In genomic region chr17:31226368-31226767, GRCm38 (mm10) we compare ENCODE assay signal across 19 mouse cellular contexts. TPM values are rescaled to one million over a fixed set of nuclear protein-coding genes. Genes with fewer than 3 reads are reported as not detected.
A peak's percentile ranks its signal among the peaks of the same experiment; 100 is the strongest.
DNase-seq lines count a peak whose midpoint lies in the region; ATAC-seq lines count a peak whose summit lies in the region.
"Had no signal": no experiment of that assay in that cellular context is flagged by ENCODE, and none has a peak within 500 bp of the region (broad histone marks: within the 10 kb centered on the region; RNA-seq: fewer than 3 reads in every experiment).

No protein-coding gene starts in this region.

- intact Hi-C loops in left cerebral cortex, postnatal 14 days (cut with DNase I) = no loop called here
- intact Hi-C loops in left cerebral cortex, postnatal 10 days (cut with DNase I) = no loop called here

- ATAC-seq in frontal cortex, adult (ENCODE audit: low TSS enrichment) = peak; percentile 59
- ATAC-seq: CD4-positive, CD25-positive, alpha-beta regulatory T cell, adult 4 months; forebrain, embryonic 15.5 days; hindbrain, postnatal 0 days had no signal

- no peak for DNase-seq in frontal cortex, postnatal 14 days (ENCODE audit: low spot score in 2 of 2)
- peak; percentile 22 to 52 for DNase-seq in left cerebral cortex, postnatal 14 days (ENCODE audit: low spot score in 2 of 2)
- no peak for DNase-seq in left cerebral cortex, postnatal 10 days (ENCODE audit: extremely low spot score in 1 of 2, low spot score in 2 of 2)
- peak; percentile 18 for DNase-seq in right cerebral cortex, postnatal 25 days
- DNase-seq in right cerebral cortex, postnatal 4 days = no peak
- DNase-seq in lung, postnatal 14 days = no peak
- DNase-seq: adrenal gland, postnatal 10 days; cerebellum, adult 11-12 months; cerebellum, adult 9-10 months; cerebellum, postnatal 25 days; gastrocnemius, postnatal 14 days; heart, adult 2 months; heart, postnatal 14 days had no signal

RNA-seq across cellular contexts. Expression of gene Ubash3a, which starts 18.7 kb away (rescaled TPM):
- total RNA-seq in left cerebral cortex, postnatal 14 days (2021) = not detected
- not detected for total RNA-seq in left cerebral cortex, postnatal 10 days (2021)
- total RNA-seq: gastrocnemius, adult 18-20 months; gastrocnemius, postnatal 14 days had no signal

RNA-seq across cellular contexts. Expression of gene Tmprss3, which starts 27.6 kb away (rescaled TPM):
- under 1 TPM in 1 of 2 experiments, not detected in 1; 0.13 TPM for total RNA-seq in left cerebral cortex, postnatal 14 days (2021)
- total RNA-seq in left cerebral cortex, postnatal 10 days (2021) = not detected
- total RNA-seq: G1E; gastrocnemius, adult 18-20 months; gastrocnemius, postnatal 14 days; heart, adult 2 months; heart, postnatal 14 days had no signal

RNA-seq across cellular contexts. Expression of gene Rsph1, which starts 50.8 kb away (rescaled TPM):
- 10 to 100 TPM; 13.6 to 17.6 TPM for total RNA-seq in left cerebral cortex, postnatal 14 days (2021)
- 10 to 100 TPM; 12.1 to 14.2 TPM for total RNA-seq in left cerebral cortex, postnatal 10 days (2021)
- total RNA-seq: G1E had no signal

Comparison
In these comparisons a context has a peak if more than half of its experiments do, and no peak if none do; other contexts are left out.
1. DNase-seq: peak in left cerebral cortex, postnatal 14 days (2 of 2) and right cerebral cortex, postnatal 25 days (single experiment); none in frontal cortex, postnatal 14 days (0 of 2), left cerebral cortex, postnatal 10 days (0 of 2), right cerebral cortex, postnatal 4 days (single experiment) and lung, postnatal 14 days (single experiment).